Mouse (Mus musculus): Measurements from ENCODE around the gene Foxp1.

DNA sequence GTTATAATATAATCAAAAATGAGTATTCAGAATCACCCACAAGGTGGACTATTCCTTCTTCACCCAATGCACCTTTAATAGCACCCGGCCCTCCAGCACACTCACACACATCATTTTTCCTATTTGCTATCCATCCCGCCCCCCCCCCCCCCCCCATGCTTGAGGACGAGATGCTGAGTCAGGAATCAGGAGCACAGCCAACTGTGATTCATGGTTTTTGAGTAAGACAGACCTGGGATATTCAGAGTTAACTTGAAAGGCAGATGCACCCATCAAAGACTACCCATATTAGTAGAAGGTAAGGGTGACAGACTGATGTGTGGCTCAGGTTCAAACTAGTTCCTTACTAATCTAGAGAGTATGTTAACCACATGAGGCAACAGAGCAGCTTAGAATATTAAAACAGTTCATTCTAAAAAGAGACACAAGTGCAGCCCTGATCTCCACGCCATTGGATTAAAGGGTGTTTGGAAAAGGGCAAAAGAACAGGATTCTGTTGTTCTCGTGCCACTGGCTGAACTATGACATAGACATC lies 273.0 kb downstream of the Foxp1 start:
- TF ChIP-seq CTCF (IDR thresholded peaks at IDR 0.05; ENCODE audit: low read depth) (no peak), EP300 (IDR thresholded peaks at IDR 0.05; ENCODE audit: low read depth) (no peak)
